Mouse (Mus musculus): ENCODE measurements around the gene Ifit1bl2. TPM values are rescaled to one million over a fixed set of nuclear protein-coding genes. Genes with fewer than 3 reads are reported as not detected.

Ifit1bl2 gene
- total RNA-seq, 2 experiments from 2014 or later = 0.19 to 0.37 TPM

GRCm38 (mm10) chr19:34568988-34569895 lies 71.3 kb downstream of the Ifit1bl2 start:
- no peak for DNase-seq (ENCODE audit: extremely low spot score in 1 of 2, low spot score in 1 of 2)

Other genes starting within 250 kb of the Ifit1bl2 start
- under 1 TPM in 1 of 2 experiments, not detected in 1; 0.32 TPM for gene Ch25h, start 165.6 kb downstream of the Ifit1bl2 start, total RNA-seq (2021)
- 10 to 100 TPM; 16.9 to 19.8 TPM for gene Lipa, start 113.3 kb downstream of the Ifit1bl2 start, total RNA-seq (2021)
- gene Ifit2, start 90.0 kb downstream of the Ifit1bl2 start, total RNA-seq (2021) = 1 to 10 TPM; 4.5 to 4.6 TPM
- gene Ifit3, start 57.2 kb downstream of the Ifit1bl2 start, total RNA-seq (2021) = 1 to 10 TPM; 1.3 to 2.1 TPM
- 1 to 10 TPM; 1.1 to 1.6 TPM for gene Ifit1bl1, start 38.8 kb downstream of the Ifit1bl2 start, total RNA-seq (2021)
- 1 to 10 TPM in 1 of 2 experiments, under 1 TPM in 1; 0.54 to 1.2 TPM for gene Ifit3b, start 32.8 kb downstream of the Ifit1bl2 start, total RNA-seq (2021)
- under 1 TPM; 0.42 to 0.49 TPM for gene Ifit1, start 128 bp upstream of the Ifit1bl2 start, total RNA-seq (2021)
- 1 to 10 TPM; 1.2 to 1.5 TPM for gene Slc16a12, start 106.5 kb upstream of the Ifit1bl2 start, total RNA-seq (2021)
- 10 to 100 TPM; 19.5 to 20.5 TPM for gene Pank1, start 238.7 kb upstream of the Ifit1bl2 start, total RNA-seq (2021)